ENCODE assay signal across 9 mouse cellular contexts in genomic region chr3:115682328-115683088, GRCm38 (mm10). TPM values are rescaled to one million over a fixed set of nuclear protein-coding genes. Genes with fewer than 3 reads are reported as not detected.
DNase-seq lines count a peak whose midpoint lies in the region; ATAC-seq and TF ChIP-seq lines count a peak whose summit lies in the region.
"Had no signal": no experiment of that assay in that cellular context is flagged by ENCODE, and none has a peak within 500 bp of the region (broad histone marks: within the 10 kb centered on the region; RNA-seq: fewer than 3 reads in every experiment).

No protein-coding gene starts in this region.

- H3K9me3 ChIP-seq in G1E (replicated peaks), result no peaks in the 10 kb centered on the region
- H3K9me3 ChIP-seq in liver, embryonic 11.5 days (ENCODE audit: control insufficient read depth, low read length), result no peaks in the 10 kb centered on the region
- no peaks in the 10 kb centered on the region for H3K9me3 ChIP-seq in hindbrain, embryonic 14.5 days (ENCODE audit: control insufficient read depth, low read length)

- peak; percentile 77 for ATAC-seq in G1E (ENCODE audit: extremely low read depth, insufficient number of reproducible peaks, low FRiP score, poor library complexity, severe bottlenecking)
- ATAC-seq in common myeloid progenitor, adult 5-6 weeks (replicated peaks; ENCODE audit: low read depth, poor library complexity, severe bottlenecking), result peak; percentile 78
- ATAC-seq in liver, embryonic 11.5 days (replicated peaks; ENCODE audit: low FRiP score), result no peak; the same call in 1 of the 2 replicates
- ATAC-seq in hindbrain, embryonic 14.5 days (ENCODE audit: low FRiP score), result no peak

- H3K27me3 ChIP-seq in G1E (ENCODE audit: insufficient read depth, low read length), result peaks cover 6% of the 10 kb centered on the region; the same call in 1 of the 2 replicates
- H3K27me3 ChIP-seq in liver, embryonic 11.5 days (replicated peaks; ENCODE audit: control insufficient read depth, insufficient read depth, low read length), result no peaks in the 10 kb centered on the region
- no peaks in the 10 kb centered on the region for H3K27me3 ChIP-seq in small intestine, adult 2 months (ENCODE audit: control insufficient read depth, insufficient read depth, low read length)
- H3K27me3 ChIP-seq in hindbrain, embryonic 14.5 days (ENCODE audit: control insufficient read depth, insufficient read depth, low read length), result no peaks in the 10 kb centered on the region

- DNase-seq in G1E (ENCODE audit: low spot score), result no peak
- DNase-seq in liver, embryonic 11.5 days (ENCODE audit: low spot score), result no peak
- DNase-seq in right cerebral cortex, adult 2 months (ENCODE audit: low spot score in 2 of 2), result no peak
- DNase-seq in cerebellum, postnatal 4 days (ENCODE audit: low spot score in 2 of 2), result no peak
- DNase-seq in hindbrain, embryonic 14.5 days (ENCODE audit: low spot score), result no peak
- DNase-seq in urinary bladder, postnatal 14 days (ENCODE audit: low spot score), result no peak

- H3K36me3 ChIP-seq in G1E (replicated peaks), result no peaks in the 10 kb centered on the region
- no peaks in the 10 kb centered on the region for H3K36me3 ChIP-seq in liver, embryonic 11.5 days (ENCODE audit: control insufficient read depth, insufficient read depth, low read length)
- H3K36me3 ChIP-seq in small intestine, adult 2 months (ENCODE audit: control insufficient read depth, insufficient read depth, low read length), result no peaks in the 10 kb centered on the region
- no peaks in the 10 kb centered on the region for H3K36me3 ChIP-seq in hindbrain, embryonic 14.5 days (replicated peaks; ENCODE audit: control insufficient read depth, insufficient read depth)

- TF ChIP-seq CTCF in G1E (IDR thresholded peaks at IDR 0.05; ENCODE audit: low read depth, low read length), result no peak
- TF ChIP-seq CTCF in small intestine, adult 2 months (IDR thresholded peaks at IDR 0.05; ENCODE audit: extremely low read depth, insufficient read length, insufficient replicate concordance, low read depth, low read length), result no peak

- H3K4me2 ChIP-seq in liver, embryonic 11.5 days, result peak overlapping the region; percentile 25; the same call in 1 of the 2 replicates
- H3K4me2 ChIP-seq in hindbrain, embryonic 14.5 days (replicated peaks), result no peak overlapping the region

- no peak overlapping the region for H3K9ac ChIP-seq in liver, embryonic 11.5 days (ENCODE audit: low read depth, low read length)
- H3K9ac ChIP-seq in hindbrain, embryonic 14.5 days, result no peak overlapping the region

- peaks cover 9% of the 10 kb centered on the region for H3K4me1 ChIP-seq in G1E (ENCODE audit: insufficient read depth, low read depth, low read length)
- H3K4me1 ChIP-seq in liver, embryonic 11.5 days (replicated peaks; ENCODE audit: control insufficient read depth, insufficient read depth, low read length), result 0 out of 2 replicates have a peak, but pooled peaks cover 3% of the 10 kb centered on the region
- no peaks in the 10 kb centered on the region for H3K4me1 ChIP-seq in small intestine, adult 2 months (ENCODE audit: control insufficient read depth, insufficient read depth, insufficient read length, low read length)
- no peaks in the 10 kb centered on the region for H3K4me1 ChIP-seq in hindbrain, embryonic 14.5 days (replicated peaks; ENCODE audit: control insufficient read depth, insufficient read depth, low read length)

- H3K4me3 ChIP-seq in G1E (ENCODE audit: low read depth, low read length), result no peak overlapping the region
- no peak overlapping the region for H3K4me3 ChIP-seq in liver, embryonic 11.5 days (ENCODE audit: low read depth, low read length)
- H3K4me3 ChIP-seq in small intestine, adult 2 months (ENCODE audit: low read depth, low read length), result no peak overlapping the region
- H3K4me3 ChIP-seq in hindbrain, embryonic 14.5 days (replicated peaks; ENCODE audit: low read length), result no peak overlapping the region

- TF ChIP-seq POLR2A in small intestine, adult 2 months (IDR thresholded peaks at IDR 0.05; ENCODE audit: low read depth, low read length), result no peak

- no peak overlapping the region; the same call in 1 of the 2 replicates for H3K27ac ChIP-seq in liver, embryonic 11.5 days (ENCODE audit: low read depth, low read length)
- H3K27ac ChIP-seq in small intestine, adult 2 months (ENCODE audit: insufficient read depth, low read depth, low read length), result peak overlapping the region; percentile 59
- H3K27ac ChIP-seq in hindbrain, embryonic 14.5 days, result no peak overlapping the region
- H3K27ac ChIP-seq: kidney, postnatal 0 days had no signal

- 41% methylated on average over 14 of the region's 14 CpGs for WGBS in liver, embryonic 11.5 days
- 60% methylated on average over 14 of the region's 14 CpGs for WGBS in small intestine, adult 2 months
- 76% methylated on average over 14 of the region's 14 CpGs for WGBS in hindbrain, embryonic 14.5 days

RNA-seq across cellular contexts. Expression of gene S1pr1, which starts 32.4 kb away (rescaled TPM):
- total RNA-seq in G1E (2014; fragmentation: Nextera tagmentation) (5.0 and 5.5 TPM in 2 replicates), G1E (2017) (2.1 and 2.6 TPM in 2 replicates)
- polyA plus RNA-seq in G1E (2012), result 0.17 and 0.26 TPM in 2 replicates
- 3.5 and 8.3 TPM in 2 replicates for total RNA-seq in common myeloid progenitor, adult 5-6 weeks (2017)
- polyA plus RNA-seq in liver, embryonic 11.5 days (2014; fragmentation: Nextera tagmentation; extraction: Ambion mirVana), result 17.8 and 18.7 TPM in 2 replicates
- 7.5 and 13.5 TPM in 2 replicates for polyA plus RNA-seq in small intestine, adult 2 months (2012; rRNA removed)
- polyA plus RNA-seq in hindbrain, embryonic 14.5 days (2014; fragmentation: Nextera tagmentation; extraction: Ambion mirVana), result 25.0 and 30.7 TPM in 2 replicates

Comparison
In these comparisons a context has a peak if more than half of its experiments do, and no peak if none do; other contexts are left out.
1. ATAC-seq: peak in G1E (single experiment) and common myeloid progenitor, adult 5-6 weeks (single experiment); none in liver, embryonic 11.5 days (single experiment) and hindbrain, embryonic 14.5 days (single experiment).